Mouse (Mus musculus): ENCODE results near the gene Trim38.
"Not testable (repeated sequence)": the region's sequence is repeated elsewhere in the genome, so short reads cannot be mapped to it uniquely, and the experiment has no call there.

Trim38 gene

DNA sequence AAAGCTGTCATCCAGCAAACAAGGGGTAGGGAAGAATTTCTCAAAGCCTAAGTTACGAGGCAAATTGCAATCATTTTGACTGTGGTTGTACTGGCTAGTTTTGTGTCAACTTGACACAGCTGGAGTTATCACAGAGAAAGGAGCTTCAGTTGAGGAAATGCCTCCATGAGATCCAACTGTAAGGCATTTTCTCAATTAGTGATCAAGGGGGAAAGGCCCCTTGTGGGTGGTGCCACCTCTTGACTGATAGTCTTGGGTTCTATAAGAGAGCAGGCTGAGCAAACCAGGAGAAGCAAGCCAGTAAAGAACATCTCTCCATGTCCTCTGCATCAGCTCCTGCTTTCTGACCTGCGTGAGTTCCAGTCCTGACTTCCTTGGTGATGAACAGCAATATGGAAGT is at the start of gene Trim38:
Trim38 (plus strand) TSS at position 301 of the 400 bp plus-strand sequence.
- DNase-seq, result not testable (repeated sequence)

DNA sequence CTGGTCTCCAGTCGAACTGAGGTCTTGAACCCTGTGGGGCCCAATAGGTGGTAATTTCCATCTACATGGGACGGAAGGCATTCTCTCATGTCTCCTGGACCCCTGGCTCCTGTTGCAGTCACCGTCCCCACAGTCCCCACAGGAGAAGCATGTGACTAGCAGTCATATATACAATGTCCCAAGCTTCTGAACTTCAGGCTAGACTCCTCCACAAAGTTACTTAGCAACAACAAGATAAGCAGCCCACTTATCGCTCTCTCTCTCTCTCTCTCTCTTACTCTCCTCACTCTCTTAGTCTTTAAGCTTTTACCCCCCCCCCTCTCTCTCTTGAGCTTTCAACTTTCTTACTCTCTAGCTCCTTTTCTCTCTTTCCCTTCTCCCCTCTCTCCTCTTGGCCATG is 45.5 kb upstream of the Trim38 start:
- DNase-seq, result no peak

DNA sequence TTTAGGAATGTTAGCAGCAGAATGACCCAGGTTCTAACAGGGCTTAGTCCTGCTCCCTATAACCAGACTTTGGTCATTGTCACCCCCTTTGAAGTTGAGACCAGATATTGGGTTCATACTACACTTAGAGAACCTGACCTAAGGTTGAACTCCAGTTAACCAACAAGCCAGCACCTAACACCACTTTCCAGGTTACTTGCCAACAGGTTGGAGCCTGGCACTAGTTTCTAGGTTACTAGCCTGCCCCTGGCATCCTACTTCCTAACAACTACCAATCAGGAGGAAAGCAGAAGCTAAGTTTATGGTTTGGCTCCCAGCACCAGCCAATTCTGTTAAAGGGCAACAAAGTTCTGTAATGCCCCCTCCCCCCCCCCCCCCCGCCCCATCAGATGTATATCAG is 44.5 kb upstream of the Trim38 start:
- DNase-seq, result no peak

DNA sequence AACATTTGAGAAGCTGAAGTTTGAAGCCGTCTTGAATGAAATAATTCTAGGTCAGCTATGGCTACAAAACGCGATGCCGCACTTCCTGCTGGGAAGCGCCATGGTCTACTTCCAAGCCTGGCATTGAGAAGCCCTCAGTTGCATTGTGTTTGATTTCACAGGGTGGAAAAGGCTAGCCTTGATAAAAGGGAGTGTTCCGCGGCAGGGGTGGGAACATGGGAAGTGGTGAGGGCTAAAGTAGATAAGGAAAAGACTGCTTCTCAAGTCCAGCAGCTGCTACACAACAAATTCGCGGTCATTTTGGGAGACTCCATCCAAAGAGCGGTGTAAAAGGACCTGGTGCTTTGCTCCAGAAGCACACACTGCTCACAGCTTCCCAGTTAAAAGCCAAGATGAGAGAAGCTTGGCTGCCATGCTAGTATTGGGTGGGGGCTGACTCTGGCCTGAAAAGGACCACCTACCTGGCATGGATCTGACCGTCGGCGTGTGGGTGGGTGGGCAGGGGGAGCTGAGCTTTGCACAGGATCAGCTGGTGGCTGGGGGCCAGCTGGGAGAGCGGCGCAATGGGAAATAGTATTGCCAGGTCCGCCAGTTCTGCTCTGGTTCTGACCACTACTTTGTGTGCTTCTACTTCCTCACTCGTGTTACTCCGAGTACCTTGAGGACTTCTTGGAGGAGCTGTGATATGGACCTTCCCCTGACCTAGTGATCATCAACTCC is 41.1 kb upstream of the Trim38 start:
- DNase-seq, result no peak

DNA sequence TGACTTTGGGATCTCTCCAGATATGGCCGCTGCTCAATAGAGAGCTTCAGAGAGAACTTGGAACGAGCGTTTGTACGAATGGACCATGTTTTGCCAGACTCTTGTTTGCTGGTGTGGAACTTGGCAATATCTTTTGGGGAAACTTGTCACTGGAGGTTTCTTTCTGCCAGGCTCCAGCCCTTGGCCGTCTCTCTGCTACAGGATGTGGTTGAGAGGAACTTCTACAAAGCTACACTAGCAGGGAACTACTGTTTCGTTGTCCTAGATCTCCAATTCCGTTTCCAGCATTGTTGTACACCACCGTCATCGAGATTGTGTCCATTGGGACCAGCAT is 40.6 kb upstream of the Trim38 start:
- no peak for DNase-seq

DNA sequence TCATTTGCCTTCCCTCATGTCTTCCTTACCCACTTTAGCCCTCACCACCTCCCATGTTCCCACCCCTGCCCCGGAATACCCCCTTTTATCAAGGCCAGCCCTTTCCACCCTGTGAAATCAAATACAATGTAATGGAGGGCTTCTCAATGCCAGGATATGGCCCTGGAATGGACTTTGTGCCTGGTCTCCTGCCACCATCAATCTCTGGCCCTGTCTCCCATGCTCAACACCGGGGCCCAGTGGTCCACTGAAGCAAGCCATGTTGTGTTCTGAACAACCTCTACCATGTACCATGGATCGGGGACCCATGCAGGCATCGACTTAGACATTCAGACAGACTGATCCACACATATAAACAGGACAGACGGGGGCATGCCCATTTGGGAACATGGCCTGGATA is 40.0 kb upstream of the Trim38 start:
- DNase-seq, result no peak

DNA sequence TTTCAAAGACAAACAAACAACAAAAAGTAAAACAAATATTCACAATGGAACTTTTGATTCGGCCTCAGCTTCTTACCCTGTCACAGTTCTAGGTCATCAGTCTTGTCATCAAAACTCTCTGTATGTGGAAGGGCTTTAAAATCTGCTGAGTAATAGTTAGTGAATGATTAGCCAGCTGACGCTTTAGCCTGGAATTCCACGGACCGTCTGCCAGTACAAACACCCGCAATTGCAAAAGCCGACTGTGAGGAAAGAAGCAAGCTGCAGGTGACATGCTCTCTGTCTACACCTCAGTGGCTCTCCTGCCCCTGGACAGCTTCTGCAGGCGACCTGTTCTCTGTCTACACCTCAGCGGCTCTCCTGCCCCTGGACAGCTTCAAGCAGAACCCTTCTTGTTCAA is 39.2 kb upstream of the Trim38 start:
- DNase-seq, result no peak

DNA sequence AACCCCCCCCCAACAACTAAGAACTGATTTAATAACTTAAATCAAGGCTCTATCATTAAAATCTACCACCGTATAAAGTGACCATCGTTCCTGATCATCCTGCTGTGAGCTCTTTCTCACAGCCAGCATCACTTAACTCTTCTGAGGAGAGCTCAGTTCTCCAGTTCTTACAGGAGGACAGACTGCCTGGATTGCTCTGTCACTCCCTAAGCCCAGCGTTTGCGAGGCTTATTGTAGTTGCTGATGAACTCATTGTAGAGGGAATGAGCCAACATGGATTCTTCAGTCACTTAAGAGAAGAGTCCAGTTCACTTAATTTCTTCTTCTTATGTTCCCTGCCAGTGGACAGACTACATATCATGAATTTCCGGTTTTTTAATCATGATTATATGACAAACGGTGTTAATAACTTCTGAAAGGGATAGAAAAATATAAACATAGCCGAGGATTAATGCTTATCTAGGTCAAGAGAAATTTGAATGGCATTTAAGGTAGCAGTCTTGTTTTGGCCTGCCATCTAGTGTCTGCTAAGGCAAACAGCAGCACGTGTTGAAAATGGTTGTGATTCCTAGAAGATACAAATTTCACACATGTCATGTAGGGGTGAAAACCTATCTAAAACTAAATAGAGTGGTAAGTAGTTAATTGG is 37.4 kb upstream of the Trim38 start:
- no peak for DNase-seq

DNA sequence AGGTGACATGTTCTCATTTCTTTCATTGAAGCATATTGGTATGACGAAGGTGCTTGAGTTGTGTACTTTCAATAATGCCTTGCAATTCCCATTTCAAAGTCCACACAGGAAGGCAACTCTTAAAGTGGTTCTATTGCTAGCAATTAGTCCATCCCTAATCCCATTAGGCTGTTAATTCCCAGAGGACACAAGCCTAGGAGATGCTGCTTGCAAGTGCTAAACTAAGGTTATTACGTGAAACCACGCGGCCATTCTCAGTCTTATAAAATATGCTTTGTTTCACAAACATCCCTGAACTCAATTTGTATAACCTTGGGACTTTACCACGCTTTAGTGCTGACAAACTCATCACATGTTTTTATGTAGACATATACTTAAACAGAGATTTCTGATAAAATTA is 32.6 kb upstream of the Trim38 start:
- no peak for DNase-seq

DNA sequence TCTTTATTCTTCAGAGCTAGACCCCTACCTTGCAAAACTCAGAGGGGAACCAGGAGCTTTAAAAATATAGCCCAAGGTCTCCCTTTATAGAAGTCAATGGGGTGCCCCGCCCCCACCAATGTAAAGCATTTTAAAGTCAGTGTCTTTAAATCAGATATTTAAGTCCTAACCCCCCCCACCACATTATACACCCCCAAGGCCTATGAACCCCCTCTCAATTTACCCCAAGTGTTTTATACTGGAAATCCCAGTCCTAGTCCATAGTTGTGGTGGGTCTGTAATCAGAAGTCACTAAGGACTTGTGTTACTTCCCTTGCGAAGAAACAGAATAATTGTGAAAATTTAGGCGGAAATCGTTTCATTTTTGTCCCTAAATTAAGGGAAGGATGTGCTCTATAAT is 31.7 kb upstream of the Trim38 start:
- DNase-seq, result no peak

DNA sequence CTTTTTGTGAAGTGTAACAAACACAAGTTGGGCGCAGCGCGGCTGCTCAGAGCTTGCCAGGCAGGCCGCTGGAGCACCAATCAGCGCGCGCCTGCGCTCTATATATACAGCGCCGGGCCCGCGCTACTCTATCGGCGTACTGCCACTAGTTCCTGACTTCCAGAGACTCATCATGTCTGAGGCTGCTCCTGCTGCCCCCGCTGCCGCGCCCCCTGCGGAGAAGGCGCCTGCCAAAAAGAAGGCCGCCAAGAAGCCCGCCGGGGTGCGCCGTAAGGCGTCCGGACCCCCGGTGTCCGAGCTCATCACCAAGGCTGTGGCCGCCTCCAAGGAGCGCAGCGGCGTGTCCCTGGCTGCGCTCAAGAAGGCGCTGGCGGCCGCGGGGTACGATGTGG is 31.0 kb upstream of the Trim38 start, which contains the start of gene Hist1h1c:
Hist1h1c (plus strand) TSS at position 132 of the 392 bp plus-strand sequence.
- peak; percentile 85 for DNase-seq

DNA sequence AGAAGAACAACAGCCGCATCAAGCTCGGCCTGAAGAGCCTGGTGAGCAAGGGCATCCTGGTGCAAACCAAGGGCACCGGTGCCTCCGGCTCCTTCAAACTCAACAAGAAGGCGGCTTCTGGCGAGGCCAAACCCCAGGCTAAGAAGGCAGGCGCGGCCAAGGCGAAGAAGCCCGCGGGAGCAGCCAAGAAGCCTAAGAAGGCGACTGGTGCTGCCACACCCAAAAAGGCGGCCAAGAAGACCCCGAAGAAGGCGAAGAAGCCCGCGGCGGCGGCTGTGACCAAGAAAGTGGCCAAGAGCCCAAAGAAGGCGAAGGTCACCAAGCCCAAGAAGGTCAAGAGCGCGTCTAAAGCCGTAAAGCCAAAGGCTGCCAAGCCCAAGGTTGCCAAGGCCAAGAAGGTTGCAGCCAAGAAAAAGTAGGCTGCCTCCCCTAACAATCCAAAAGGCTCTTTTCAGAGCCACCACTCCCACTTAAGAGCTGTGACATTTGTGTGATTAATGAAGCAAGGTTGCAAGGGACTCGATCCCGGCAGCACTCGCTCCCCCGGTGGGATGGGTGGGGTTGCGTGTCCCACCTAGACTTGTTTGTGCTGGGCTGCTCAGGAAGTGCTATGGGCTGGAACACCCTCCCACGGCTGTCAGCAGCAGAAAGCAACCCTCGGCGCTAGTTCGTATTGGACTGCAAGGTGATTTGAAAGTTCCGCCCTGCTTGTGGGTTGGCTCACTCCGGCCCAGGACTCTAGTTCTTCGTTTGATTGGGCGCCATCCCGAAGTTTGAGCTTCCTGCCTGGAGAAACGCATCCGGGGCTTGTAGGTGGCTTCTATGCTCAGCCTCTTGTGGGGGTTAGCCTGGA is 30.4 kb upstream of the Trim38 start:
- DNase-seq, result peak; percentile 94

DNA sequence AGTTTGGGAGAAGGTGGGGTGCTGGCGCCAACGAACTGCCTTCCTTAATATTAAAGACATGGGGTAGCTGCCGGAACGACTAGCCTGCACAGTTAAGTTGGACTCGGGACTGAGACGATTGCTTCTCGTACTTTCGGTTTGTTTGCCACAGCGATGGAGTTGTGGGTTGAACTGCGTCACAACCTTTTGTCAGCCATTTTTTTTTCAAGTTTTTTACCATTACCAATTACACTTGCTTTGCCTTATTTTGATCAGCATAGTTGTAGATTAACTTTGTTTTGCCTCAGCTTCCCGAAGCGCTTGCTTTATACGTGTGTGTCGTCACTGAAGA is 29.8 kb upstream of the Trim38 start:
- no peak for DNase-seq

DNA sequence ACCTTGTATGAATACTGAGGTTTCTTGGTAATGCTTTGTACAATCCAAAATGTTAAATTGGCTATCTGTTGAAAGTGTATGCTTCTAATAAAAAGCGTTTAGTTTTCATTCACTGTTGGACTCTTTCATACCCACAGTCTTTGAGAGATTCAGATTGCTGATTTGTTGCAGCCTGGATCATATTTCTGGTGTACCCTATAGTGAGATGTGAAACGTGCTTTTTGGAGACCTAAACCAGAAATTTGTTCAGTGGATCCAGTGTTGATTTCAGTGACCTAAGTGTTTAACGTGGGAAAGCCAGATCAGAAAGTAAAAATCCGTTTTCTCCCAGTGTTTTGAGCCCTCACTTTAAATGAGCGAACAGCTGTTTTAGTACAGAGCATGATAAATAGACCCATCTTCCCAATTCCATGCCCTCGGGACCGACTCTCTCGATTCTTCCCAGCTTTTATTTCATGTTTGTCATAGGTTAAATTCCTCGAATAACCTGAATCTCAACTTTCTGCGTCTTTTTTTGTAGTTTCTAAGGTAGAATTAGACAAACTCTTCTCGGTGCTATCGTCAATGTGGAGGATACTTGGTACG is 29.4 kb upstream of the Trim38 start:
- no peak for DNase-seq

DNA sequence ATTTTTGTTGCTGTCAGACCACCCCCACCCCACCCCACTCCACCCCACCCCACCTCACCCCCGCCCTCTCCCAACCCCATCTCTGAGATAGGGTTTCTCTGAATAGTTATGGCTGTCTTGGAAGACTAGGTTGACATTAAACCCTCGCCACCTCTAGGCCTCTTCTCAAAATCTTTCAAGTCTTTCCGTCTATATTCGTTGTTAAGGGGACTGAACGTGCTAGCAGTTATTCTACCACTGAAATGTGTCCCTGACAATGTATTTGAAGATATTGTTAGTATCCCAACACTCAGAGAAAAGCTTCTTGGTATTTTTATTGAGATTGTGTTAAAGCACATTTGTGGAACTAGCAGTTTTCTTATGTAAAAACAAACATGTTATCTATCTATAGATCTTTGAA is 28.8 kb upstream of the Trim38 start:
- DNase-seq, result no peak

DNA sequence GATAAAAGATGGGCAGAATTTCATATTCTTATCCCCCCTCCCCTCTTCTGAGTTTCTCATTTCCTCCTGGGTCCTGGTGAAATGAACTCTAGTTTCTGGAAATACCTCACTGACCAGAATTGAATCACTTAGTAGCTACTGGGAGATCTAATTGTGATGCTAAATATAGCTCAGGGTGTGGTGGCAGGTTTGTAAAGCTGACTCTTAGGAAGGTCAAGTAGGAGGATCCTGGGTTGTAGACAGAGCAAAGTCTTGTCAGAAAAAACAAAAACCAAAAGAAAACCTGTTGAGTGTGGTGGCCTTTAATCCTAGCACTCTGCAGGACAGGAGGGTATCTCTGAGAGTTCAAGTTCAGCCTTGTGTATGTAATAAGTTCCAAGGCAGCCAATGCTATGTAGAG is 27.7 kb upstream of the Trim38 start:
- DNase-seq, result no peak

DNA sequence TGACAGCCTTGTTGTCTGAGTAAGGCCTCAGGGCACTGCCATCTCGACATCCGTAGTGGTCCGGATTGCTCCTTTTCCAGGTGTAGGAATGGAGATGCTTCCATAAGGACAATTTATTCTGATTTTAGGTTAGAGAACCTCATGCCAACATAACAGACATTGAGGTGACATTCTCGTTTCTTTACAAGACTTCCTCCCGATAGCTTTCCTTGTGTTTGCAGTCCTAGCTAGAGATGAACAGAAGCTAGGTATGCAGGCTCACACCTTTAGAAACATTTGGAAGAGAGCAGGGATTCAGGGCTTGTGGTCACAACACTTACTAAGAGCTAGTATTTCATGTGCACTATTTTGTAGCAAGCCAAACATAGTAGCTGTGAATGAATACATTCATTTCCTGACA is 26.5 kb upstream of the Trim38 start:
- no peak for DNase-seq

DNA sequence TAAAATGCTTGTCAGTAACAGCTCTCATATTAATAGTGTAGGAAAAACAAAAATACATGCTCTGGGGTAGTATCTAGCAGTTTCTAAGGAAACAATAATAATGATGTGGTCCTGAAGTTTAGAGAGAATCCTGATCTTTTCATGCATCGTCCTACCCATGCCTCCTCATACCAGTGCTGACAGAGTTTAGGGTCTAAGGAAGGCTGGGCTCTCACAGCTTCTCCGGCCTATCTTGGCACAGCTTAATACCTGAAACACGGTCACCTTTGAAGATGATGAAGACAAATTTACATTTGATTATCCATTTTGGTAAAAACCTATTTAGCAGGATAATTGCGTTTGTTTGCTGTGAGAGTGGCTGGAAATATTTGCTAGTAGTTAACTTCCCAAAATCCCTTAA is 25.8 kb upstream of the Trim38 start:
- no peak for DNase-seq

DNA sequence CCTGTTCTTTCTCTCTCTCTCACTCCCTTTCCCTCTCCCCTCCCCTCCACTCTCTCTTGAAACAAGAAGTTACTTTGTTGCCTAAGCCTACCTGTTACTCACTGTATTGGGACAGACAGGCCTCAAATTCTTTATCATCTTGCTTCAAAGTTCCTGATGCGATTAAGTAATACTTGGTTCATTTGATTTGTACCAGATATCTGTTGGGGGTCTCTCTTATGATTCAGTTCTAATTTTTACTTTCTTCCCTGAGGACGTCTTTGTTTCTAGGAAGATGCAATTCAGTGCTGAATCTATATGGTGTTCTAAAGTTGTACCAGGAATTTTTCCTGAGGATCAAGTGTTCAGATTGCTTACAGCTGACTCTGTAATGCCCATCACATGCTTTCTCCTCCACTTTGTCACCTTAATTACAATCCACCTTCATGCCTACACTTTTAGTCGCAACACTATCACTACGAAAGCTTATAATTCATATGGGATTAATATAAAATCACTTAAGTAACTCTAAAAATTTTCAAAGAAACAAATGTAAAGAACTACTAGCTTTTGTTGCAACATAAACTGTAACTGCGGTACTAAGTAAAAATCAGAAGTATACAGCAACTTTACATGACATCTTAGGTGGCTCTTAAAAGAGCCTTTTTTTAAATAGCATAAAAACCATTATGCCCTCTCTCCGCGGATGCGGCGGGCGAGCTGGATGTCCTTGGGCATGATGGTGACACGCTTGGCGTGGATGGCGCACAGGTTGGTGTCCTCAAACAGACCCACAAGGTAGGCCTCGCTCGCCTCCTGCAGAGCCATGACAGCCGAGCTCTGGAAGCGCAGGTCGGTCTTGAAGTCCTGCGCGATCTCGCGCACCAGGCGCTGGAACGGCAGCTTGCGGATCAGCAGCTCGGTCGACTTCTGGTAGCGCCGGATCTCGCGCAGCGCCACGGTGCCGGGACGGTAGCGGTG is 25.0 kb upstream of the Trim38 start:
- peak; percentile 35 for DNase-seq

DNA sequence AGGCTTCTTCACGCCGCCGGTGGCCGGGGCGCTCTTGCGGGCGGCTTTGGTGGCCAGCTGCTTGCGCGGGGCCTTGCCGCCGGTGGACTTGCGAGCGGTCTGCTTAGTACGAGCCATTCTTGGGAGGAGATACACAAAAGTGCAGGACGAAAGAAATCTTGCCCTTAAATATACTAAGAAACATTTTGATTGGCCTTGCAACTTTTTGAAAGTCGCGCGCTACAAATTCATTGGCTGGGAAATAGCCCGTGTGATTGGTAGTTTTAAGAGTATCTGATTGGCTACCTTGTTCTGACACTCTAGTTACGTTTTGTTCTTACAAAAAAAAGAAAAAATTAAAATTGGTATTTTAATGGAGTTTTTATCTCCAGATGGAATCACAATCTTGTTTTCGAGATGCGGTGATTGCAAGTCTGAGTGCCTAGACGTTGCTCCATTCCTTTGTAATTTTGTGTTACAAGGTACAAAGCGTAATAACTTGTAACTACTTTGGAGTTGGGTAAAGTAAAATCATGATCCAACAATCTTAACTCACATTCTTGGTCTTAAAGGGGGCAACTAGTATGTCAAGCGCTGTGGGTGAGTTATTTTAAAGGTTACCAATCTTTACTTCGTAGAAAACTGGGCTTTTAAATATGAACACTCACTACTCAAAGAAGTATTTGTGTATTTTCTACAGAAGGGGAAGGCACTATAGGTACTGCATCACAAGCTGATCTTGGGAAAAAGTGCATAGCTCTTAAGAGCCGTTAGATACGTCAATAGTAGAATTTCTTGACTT is 24.1 kb upstream of the Trim38 start, which contains the start of gene Hist1h3c:
Hist1h3c (minus strand) TSS at position 222 of the 781 bp plus-strand sequence.
- DNase-seq, result peak; percentile 71

All from cerebellum, adult 11-12 months (tissue).